Mouse (Mus musculus) embryonic fibroblast, embryonic 13.5 days (primary cell): ENCODE measurements around the gene Rptor.

Source experiments
- CTCF ChIP-seq: IDR thresholded peaks from 2 replicates; pipeline ENCODE4 v1.5.1; 2011; ENCODE audit warnings: mild to moderate bottlenecking, control low read depth, low read length, moderate library complexity, borderline replicate concordance; ENCODE audit not compliant: insufficient read depth
- POLR2A ChIP-seq: IDR thresholded peaks from 2 replicates; pipeline ENCODE4 v1.6.1; 2011; ENCODE audit warnings: low read depth, mild to moderate bottlenecking, control low read depth, low read length, moderate library complexity

- TF ChIP-seq CTCF (no peak), POLR2A (no peak)
Measured at GRCm38 (mm10) chr11:119788919-119789713, 186.4 kb downstream of the Rptor start.
